Mouse (Mus musculus) lung, postnatal 10 days (tissue): Measurements from ENCODE around the gene Cip2a.

Experiments
- DNase-seq: peaks from one replicate; pipeline ENCODE4 v3.0.0; 2021

The Cip2a gene

DNA sequence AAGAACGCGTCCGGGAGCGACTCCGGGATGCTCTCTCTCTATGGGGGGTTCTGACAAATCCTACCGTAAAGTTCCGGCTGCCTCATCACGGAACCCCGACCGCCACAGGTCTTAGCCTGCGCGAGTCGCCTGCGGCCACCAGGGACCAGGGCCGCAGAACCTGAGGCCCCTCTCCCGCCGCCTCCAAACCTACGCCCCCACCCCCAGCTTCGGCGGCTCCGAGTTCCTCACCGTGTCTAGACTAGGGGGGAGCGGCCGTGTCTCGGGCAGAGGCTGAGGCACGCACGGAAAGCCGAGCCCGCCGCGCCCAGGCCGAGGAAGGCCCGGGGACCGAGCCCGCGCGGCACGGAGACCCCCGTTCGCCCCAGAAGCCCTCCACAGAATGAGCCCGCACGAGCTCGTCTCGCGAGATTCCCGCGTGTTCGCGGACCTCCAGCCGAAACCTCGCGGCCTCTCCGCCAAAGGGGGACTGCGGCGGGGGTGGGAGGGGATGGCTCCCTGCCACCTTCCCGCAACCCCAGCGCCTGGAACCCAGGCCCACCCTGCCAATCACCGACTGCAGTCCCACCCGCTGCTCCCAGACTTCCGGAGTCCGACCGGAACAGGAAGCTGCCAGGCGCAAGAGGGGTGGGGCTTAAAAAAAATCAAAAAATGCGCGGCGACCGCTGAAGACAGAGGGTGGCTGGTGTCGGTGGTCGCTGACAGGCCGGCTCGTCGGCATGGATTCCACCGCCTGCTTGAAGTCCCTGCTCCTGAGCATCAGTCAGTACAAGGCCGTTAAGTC, at the start of gene Cip2a, which contains the start of gene Dzip3:
Gene Cip2a (plus strand): TSS at position 627 of the 784 bp plus-strand sequence.
Gene Dzip3 (minus strand): TSS at position 607 of the 784 bp plus-strand sequence.
- DNase-seq: peak; percentile 95

DNA sequence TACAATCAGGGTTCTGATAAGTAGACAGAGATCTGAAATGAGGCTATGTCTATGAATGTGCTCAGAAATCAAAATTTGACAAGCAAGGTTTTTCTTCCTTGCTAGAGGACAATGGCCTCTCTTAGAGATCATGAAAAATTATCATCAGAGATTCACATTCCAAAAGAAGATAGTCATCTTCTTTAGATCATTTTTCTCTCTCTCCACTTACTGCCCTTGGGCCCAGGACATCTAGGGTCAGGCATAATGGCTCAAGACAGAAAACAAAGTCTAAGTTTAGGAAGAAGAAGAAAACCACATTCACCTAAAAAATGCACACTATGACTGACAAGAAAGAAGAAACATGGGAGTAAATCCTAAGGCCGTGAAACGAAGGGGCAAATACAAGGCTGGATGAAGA, 21.0 kb upstream of the Cip2a start:
- no peak for DNase-seq

DNA sequence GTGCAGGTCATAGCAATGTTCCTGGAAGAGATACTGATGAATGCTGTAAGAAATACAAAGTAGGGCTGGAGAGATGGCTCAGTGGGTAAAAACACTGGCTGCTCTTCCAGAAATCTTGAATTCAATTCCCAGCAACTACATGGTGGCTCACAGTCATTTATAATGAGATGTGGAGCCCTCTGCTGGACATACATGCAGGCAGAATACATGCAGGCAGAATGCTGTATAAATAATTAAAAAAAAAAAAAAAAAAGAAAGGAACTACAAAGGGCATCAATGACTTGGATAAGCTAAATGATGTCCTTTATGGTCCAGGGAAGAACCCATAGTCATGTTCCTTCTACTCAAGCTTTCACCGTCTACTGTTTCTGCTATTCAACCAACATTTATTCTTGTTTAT, 20.4 kb upstream of the Cip2a start:
- DNase-seq: peak; percentile 10

DNA sequence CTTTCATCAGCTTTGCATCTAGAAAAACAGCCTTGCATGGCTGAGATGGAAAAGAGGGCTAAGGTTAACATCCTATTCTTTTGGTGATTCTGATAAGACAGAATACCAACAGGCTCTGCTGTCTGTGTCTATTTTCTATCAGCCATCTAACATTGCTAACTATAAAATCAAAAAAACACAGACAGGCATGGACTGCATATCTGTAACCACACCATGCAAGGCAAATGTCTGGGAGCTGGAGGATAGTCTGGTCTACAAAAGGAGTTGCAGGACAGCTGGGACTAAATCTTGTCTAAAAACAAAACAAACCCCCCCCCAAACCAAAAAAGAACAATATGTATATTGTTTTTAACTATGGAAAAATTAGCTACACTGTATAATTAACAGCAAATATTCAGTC, 14.0 kb upstream of the Cip2a start:
- no peak for DNase-seq

DNA sequence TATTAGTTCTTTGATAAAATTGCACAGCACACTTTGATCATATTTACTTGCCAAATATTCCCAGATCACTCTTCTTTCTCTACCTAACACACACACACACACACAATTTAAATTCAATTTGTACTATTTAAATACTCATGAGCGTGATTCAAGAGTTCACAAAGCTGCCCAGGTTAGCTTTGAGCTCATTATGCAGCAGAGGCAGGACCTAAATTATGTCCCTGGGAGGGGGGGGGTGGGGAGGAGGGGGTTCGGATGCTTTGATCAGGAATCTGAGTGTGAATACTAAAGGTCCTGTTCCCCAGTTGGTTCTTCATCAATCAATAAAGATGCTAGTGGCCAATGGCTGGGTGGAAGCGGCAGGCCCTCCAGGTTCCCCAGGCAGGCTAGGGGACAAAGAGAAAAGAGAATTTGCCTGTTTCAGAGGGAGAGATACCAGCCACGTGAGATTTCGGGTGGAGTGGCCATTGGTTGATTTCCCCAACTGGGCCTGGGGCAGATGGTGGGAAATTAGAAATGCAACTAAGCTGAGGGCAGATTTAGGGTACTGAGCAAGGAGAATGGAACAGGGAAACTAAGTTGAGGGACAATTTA, 8.9 kb upstream of the Cip2a start:
- no peak for DNase-seq

DNA sequence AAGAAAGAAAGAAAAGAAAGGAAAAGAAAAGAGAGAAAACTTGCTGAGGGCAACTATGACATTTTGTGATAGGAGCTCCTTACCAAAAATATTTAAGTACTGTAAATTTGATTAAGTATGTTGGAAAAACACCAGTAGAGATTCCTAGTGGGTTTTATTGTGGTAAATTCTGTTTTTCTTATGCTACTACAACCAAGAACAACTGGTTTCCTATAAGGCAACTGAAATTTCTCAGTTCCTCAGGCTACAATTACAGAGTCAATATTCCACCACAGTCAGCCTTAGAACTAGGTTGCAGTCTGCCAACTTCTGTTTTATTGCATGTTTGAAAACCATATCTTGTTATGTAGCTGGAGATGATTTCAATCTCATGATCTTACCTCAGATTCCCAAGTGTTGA, 4.3 kb upstream of the Cip2a start:
- no peak for DNase-seq

DNA sequence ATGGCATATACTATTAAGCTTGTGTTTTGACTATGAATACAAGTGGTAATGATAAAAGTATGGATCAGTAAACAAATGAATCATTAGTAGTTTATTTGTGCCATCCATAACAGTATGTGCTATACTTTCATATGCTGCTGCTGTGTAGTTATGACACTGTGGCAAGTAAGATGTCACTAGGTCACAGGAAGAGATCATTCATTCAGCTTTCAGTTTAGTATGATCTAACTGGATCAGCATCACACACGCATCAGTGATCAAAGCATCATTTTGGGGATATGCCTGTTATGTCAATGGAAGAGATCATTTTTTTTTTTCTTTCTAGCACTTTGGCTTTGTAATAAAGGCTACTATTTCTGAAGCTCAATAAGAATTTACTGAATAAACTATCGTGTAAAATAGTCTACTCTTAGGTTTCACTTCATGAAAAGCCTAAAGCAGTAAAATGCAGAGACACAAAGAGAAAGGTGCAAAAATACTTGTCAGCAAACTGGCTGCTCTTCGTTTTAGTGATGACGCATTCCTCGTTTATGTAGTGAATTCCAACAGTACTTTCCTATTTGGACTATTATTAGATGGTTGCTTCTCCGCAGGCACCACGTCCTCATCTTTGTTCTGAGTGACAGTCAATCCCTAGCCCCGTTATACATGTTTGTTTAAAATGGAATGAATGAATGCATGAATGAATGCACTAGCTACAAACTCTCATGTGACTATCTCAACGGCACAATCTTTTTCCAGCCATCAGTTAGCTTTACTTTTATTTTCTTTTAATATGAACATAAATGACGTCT, 1.4 kb upstream of the Cip2a start:
- no peak for DNase-seq

DNA sequence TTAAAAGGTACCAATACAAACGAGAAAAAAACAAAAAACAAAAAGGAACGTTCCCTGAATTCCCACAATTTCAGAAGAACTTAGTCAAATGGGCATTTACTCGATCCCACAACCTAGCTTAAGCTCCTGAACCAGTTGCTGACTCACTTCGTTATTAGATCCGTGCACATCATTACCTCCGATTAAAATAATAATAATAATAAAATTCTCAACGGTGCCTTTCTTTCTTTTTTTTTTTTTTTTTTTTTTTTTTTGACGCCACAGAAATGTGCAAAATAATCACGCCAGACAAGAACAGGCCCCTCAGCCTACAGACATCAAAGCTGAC, 790 bp upstream of the Cip2a start:
- DNase-seq: no peak

DNA sequence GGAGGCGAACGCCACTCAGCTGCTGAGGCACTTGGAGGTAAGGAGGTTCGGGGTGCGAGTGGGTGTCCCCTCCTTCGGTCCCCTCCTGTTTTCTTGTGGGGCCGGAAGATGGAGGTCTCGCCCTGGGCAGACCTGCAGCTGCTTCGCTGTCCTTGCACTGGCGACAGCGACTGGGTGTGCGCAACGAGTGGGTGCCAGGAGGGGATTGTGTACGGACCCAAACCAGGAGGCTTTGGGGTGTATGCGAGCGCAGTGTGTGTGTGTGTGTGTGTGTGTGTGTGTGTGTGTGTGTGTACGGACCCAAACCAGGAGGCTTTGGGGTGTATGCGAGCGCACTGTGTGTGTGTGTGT, 333 bp downstream of the Cip2a start:
- DNase-seq: no peak

DNA sequence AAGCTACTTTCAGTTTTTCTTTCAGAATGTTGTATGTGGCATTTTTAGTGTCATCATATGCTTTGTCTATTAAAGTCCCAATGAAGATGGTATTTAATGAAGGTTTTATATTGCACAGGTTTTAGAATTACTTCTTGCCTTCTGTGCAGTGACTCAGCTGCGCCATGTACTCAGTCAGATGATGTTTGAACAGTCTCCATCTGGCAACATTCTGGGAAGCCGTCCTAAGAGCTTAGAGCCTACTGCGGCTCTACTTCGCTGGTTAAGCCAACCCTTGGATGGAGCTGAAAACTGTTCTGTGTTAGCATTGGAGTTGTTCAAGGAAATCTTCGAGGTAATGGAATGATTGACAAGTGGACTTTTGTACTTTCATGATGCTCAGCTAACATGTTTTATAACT, 10.2 kb downstream of the Cip2a start:
- no peak for DNase-seq

DNA sequence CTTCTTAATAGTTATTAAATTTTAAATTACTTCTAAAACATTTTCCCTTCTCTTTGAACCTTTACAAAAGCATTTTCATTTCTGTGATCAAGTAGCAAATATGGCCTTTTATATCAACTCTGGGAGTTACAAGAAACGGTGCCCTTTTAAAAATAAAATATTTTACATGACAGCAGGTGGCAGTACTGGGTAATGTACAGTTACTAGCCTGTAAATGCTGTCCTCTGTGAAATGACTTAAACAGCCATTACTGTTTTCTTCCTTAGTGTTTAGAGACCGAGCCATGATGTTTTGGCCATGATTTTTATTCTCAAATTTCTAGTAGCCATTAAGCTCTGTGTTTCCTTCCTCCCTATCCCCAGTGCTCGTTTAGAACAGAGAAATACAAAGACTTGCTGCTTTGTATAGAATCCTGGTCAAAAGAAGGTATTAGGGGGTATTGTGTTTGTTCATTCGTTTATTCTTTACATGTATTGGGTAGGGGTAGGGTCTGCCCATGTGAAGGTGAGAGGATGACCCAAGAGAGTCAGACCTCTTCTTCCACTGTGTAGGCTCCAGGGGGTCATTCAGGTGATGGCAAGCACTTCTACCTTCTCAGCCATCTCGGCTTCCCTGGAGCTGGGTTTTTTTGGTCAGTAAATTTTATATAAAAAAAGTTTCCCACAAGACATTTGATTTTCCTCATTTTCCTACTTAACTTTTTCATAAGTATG, 22.8 kb downstream of the Cip2a start:
- peak; percentile 8 for DNase-seq

DNA sequence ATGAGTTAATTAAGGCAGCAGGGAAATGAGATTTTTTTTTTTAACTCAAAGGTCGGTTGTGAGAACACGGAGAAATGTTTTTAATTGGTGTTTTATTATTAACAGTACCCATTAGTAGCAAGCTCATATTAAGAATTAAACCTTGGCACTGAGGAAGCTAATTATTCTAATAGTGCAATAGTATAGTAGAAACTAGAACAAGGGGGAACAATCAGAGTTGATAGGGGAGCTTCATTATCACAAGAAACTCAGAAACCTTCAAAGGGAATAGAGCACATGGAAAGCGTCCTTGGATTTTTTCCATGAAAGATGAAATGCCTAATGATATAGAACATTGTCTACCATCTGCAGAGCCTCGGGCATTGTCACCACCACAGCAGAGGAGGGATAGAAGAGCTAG, 41.9 kb downstream of the Cip2a start:
- DNase-seq: no peak

DNA sequence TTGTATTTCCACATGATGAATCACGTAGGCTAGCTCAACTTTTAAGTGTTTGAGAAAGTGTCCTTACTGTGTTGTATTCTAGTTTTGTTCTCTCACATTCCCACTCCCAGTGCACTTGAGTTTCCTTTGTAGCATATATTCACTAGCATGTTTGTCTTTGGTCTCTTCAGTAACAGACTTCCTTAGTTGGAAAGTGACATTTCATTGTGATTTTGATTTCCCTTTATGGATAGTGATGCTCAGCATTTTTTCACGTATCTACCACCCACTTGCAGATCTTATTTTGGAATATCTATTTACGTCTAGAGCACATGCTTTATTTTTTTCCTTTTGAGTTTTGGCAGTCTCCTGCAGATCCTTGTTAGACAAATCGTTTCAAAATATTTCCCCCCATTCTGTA, 43.8 kb downstream of the Cip2a start:
- DNase-seq: no peak

DNA sequence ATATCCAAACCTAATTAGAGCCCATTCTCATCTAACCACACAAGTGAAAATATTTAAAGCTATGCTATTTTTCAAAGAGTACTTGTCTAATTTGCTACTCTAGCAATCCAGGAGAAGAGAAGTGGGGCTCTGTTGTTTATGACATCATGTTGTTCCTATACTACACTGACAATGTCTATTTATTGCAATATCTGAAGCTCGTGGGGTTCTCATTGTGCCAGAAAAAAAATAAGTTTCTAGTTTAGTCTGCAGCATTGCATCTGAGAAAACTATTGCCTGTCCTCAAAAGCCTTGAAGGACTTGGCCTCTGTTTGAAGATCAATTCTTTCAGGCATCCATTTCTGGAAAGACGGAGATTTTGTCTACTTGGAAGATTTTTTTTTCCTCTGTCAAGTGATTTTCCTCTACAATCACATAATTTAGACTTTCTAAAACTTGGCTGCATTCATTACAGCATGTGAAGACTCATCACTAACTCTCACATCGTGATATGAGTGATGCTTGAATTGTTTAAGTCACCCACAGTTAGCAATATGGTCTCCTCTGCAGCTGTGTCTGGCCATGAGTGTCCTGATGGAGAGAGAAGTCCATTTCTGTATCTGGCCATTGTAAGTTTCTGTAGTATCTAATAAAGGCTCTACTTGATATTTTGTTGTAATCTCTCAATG, 46.7 kb downstream of the Cip2a start:
- peak; percentile 4 for DNase-seq

DNA sequence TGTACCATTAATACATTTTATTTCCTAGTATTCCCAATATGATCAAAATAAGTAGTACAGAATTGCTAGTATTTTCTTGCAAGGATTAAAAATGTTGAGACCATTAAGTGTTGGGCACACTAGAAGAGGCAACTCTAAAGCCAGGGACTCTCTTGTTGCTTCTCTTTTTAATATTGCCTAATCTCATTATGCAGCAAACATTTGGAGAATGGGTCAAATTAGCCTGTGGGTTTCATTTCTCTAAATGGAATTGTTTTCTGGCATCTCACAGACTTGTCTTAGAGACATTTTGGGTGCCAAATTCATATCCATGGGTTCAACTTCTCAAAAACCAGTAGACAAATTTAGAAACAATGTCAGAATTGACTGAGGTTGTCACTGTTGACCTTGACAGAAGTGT, 55.2 kb downstream of the Cip2a start:
- DNase-seq: no peak

DNA sequence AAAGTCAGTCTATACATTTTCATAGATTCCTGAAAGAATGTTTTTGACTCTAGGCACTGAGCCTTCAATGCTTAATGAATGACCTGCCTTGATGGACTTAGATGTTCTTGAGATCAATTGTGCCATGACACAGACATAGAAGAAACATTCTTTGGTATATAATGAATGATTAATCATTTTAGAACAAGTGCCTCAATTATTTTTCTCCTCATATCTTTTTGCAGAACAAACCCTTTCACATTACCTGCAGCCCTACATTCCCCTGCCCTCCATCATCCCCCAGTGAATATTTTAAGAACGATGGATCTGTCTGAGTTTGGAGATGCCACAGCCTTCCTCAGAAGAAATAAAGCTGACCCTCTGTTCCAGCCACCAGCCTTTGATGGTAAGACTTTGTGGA, 63.2 kb downstream of the Cip2a start, which contains the start of gene Myh15:
Gene Myh15 (plus strand): TSS at position 301 of the 400 bp plus-strand sequence.
- DNase-seq: no peak
